Mouse (Mus musculus) embryonic facial prominence, embryonic 12.5 days (tissue): ENCODE measurements around the gene Fcrl1. TPM values are rescaled to one million over a fixed set of nuclear protein-coding genes. Genes with fewer than 3 reads are reported as not detected.

ENCODE experiments used
- ATAC-seq: fragments of 200-750 bp; cut with Nextera tagmentation; 2 replicates; pipeline ENCODE4 v1.8.0; 2017; ENCODE audit not compliant: insufficient number of reproducible peaks, insufficient read depth, low FRiP score, low TSS enrichment
- H3K27ac ChIP-seq: fragments of 300-500 bp; sonication (generic); 2 replicates; pipeline ENCODE4 v1.5.1; 2016; ENCODE audit warnings: mild to moderate bottlenecking
- H3K27me3 ChIP-seq: fragments of 300-500 bp; sonication (generic); 2 replicates; pipeline ENCODE4 v1.6.1; 2016; ENCODE audit warnings: mild to moderate bottlenecking, moderate library complexity
- H3K36me3 ChIP-seq: fragments of 300-500 bp; sonication (generic); 2 replicates; pipeline ENCODE4 v1.6.1; 2016; ENCODE audit warnings: mild to moderate bottlenecking
- H3K4me1 ChIP-seq: fragments of 300-500 bp; sonication (generic); 2 replicates; pipeline ENCODE4 v1.6.1; 2016
- H3K4me2 ChIP-seq: fragments of 300-500 bp; sonication (generic); replicated peaks from 2 replicates; pipeline ENCODE4 v1.6.1; 2016; ENCODE audit warnings: mild to moderate bottlenecking, moderate library complexity
- H3K4me3 ChIP-seq: fragments of 300-500 bp; sonication (generic); 2 replicates; pipeline ENCODE4 v1.5.1; 2016; ENCODE audit warnings: mild to moderate bottlenecking
- H3K9ac ChIP-seq: fragments of 300-500 bp; sonication (generic); 2 replicates; pipeline ENCODE4 v1.6.1; 2016; ENCODE audit warnings: mild to moderate bottlenecking, moderate library complexity
- H3K9me3 ChIP-seq: fragments of 300-500 bp; sonication (generic); 2 replicates; pipeline ENCODE4 v1.6.1; 2016; ENCODE audit warnings: mild to moderate bottlenecking, moderate library complexity
- WGBS: fragments of 180-500 bp; shearing (Covaris S2); methylation state at CpG from one replicate; pipeline ENCODE4 v1.1.7; 2016; 5-methylcytosine and 5-hydroxymethylcytosine counted together
- polyA plus RNA-seq: library from polyadenylated mRNA; unstranded; fragments of >200 nt; fragmentation: Nextera tagmentation; extraction: Ambion mirVana; gene quantifications from 2 replicates; pipeline ENCODE4 v1.2.1, GENCODE M21; 2016

Gene Fcrl1
- polyA plus RNA-seq, 1 experiment from 2014 or later = 0.14 TPM

GRCm38 (mm10) chr3:87381806-87382712 is 5.9 kb downstream of the Fcrl1 start:
- H3K4me3 ChIP-seq = no peak overlapping the region
- H3K9ac ChIP-seq = no peak overlapping the region
- no peaks in the 10 kb centered on the region for H3K4me1 ChIP-seq
- WGBS = 73% methylated on average over 7 of the region's 7 CpGs
- no peak overlapping the region for H3K27ac ChIP-seq
- no peaks in the 10 kb centered on the region for H3K9me3 ChIP-seq
- no peak for ATAC-seq
- no peaks in the 10 kb centered on the region for H3K36me3 ChIP-seq
- H3K4me2 ChIP-seq = no peak overlapping the region
- H3K27me3 ChIP-seq = no peaks in the 10 kb centered on the region

GRCm38 (mm10) chr3:87383308-87383707 is 7.1 kb downstream of the Fcrl1 start:
- Histone ChIP-seq H3K4me1 (no peaks in the 10 kb centered on the region), H3K27ac (no peak overlapping the region), H3K9me3 (no peaks in the 10 kb centered on the region), H3K9ac (no peak overlapping the region), H3K4me3 (no peak overlapping the region), H3K4me2 (no peak overlapping the region), H3K27me3 (no peaks in the 10 kb centered on the region), H3K36me3 (no peaks in the 10 kb centered on the region)
- WGBS = 92% methylated on average over 3 of the region's 3 CpGs
- ATAC-seq = no peak

- no peaks in the 10 kb centered on the region for H3K36me3 ChIP-seq
- H3K4me1 ChIP-seq = no peaks in the 10 kb centered on the region
- no peak overlapping the region for H3K9ac ChIP-seq
- no peaks in the 10 kb centered on the region for H3K27me3 ChIP-seq
- no peak overlapping the region for H3K4me3 ChIP-seq
- 87% methylated on average over 9 of the region's 9 CpGs for WGBS
- no peaks in the 10 kb centered on the region for H3K9me3 ChIP-seq
- no peak overlapping the region for H3K4me2 ChIP-seq
- no peak overlapping the region for H3K27ac ChIP-seq
- no peak for ATAC-seq
Observed at GRCm38 (mm10) chr3:87385105-87385504, 8.9 kb downstream of the Fcrl1 start.

GRCm38 (mm10) chr3:87390935-87391334 is 14.7 kb downstream of the Fcrl1 start:
- H3K36me3 ChIP-seq = no peaks in the 10 kb centered on the region
- no peak overlapping the region for H3K4me3 ChIP-seq
- no peak overlapping the region for H3K4me2 ChIP-seq
- H3K27ac ChIP-seq = no peak overlapping the region
- ATAC-seq = no peak
- H3K9ac ChIP-seq = no peak overlapping the region
- WGBS = 87% methylated on average over 1 of the region's 1 CpGs
- no peaks in the 10 kb centered on the region for H3K4me1 ChIP-seq
- no peaks in the 10 kb centered on the region for H3K9me3 ChIP-seq
- no peaks in the 10 kb centered on the region for H3K27me3 ChIP-seq

DNA sequence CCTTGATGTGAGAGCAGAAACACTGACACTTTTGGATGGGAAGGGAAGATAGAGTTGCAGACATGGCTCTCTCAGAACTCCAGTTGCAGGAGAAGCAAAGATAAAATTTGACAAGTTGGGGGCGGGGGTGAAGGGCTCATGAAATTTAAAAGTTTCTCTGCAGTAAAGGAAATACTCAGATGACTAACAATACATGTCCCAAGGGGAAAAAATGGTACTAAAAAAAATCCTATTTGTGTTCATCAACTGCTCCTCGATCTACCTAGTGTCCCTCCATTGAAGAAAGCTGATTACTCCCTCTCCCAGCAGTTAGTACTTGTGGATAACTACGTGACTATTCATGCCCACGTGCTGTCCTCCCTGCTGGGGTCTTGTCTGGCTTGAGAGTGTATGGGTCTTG is 22.6 kb downstream of the Fcrl1 start:
- Histone ChIP-seq H3K4me3 (no peak overlapping the region), H3K27ac (no peak overlapping the region), H3K36me3 (no peaks in the 10 kb centered on the region), H3K4me2 (no peak overlapping the region), H3K27me3 (no peaks in the 10 kb centered on the region), H3K9ac (no peak overlapping the region), H3K4me1 (no peaks in the 10 kb centered on the region), H3K9me3 (no peaks in the 10 kb centered on the region)
- no peak for ATAC-seq
- WGBS = 60% methylated on average over 4 of the region's 4 CpGs

DNA sequence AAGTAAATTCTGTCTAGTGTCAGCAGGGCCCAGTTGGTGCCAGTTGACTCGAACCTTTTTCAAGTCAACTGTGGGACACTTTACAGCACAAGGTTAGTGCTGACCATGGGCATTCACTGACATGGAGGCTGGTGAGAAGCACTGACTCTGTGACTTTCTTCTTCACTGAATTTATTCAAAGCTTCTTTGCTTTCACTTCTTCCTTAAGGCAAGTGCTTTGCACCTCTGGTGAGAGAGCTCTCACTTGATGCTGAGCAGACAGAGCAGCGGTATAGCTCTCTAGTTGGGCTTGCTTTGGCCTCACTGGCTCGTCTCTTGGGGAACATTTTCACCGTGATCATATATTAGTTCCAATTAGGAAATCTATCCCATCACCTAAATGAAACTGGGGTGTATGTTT is 23.7 kb downstream of the Fcrl1 start:
- H3K9ac ChIP-seq = no peak overlapping the region
- H3K27me3 ChIP-seq = no peaks in the 10 kb centered on the region
- H3K4me2 ChIP-seq = no peak overlapping the region
- ATAC-seq = no peak
- H3K36me3 ChIP-seq = no peaks in the 10 kb centered on the region
- WGBS = 81% methylated on average over 4 of the region's 4 CpGs
- no peaks in the 10 kb centered on the region for H3K9me3 ChIP-seq
- H3K4me1 ChIP-seq = no peaks in the 10 kb centered on the region
- H3K27ac ChIP-seq = no peak overlapping the region
- no peak overlapping the region for H3K4me3 ChIP-seq

- Histone ChIP-seq H3K27me3 (no peaks in the 10 kb centered on the region), H3K4me1 (no peaks in the 10 kb centered on the region), H3K27ac (no peak overlapping the region), H3K9me3 (no peaks in the 10 kb centered on the region), H3K4me3 (no peak overlapping the region), H3K9ac (no peak overlapping the region), H3K4me2 (no peak overlapping the region), H3K36me3 (no peaks in the 10 kb centered on the region)
- 58% methylated on average over 5 of the region's 5 CpGs for WGBS
- ATAC-seq = no peak
Observed at GRCm38 (mm10) chr3:87401321-87401720, 25.1 kb downstream of the Fcrl1 start.

GRCm38 (mm10) chr3:87408171-87408570 is 32.0 kb downstream of the Fcrl1 start:
- no peaks in the 10 kb centered on the region for H3K9me3 ChIP-seq
- no peak for ATAC-seq
- no peak overlapping the region for H3K9ac ChIP-seq
- H3K36me3 ChIP-seq = no peaks in the 10 kb centered on the region
- H3K4me3 ChIP-seq = no peak overlapping the region
- 20% methylated on average over 4 of the region's 4 CpGs for WGBS
- peaks cover 2% of the 10 kb centered on the region; the same call in 1 of the 2 replicates for H3K27me3 ChIP-seq
- H3K4me2 ChIP-seq = no peak overlapping the region
- H3K4me1 ChIP-seq = no peaks in the 10 kb centered on the region
- no peak overlapping the region for H3K27ac ChIP-seq

DNA sequence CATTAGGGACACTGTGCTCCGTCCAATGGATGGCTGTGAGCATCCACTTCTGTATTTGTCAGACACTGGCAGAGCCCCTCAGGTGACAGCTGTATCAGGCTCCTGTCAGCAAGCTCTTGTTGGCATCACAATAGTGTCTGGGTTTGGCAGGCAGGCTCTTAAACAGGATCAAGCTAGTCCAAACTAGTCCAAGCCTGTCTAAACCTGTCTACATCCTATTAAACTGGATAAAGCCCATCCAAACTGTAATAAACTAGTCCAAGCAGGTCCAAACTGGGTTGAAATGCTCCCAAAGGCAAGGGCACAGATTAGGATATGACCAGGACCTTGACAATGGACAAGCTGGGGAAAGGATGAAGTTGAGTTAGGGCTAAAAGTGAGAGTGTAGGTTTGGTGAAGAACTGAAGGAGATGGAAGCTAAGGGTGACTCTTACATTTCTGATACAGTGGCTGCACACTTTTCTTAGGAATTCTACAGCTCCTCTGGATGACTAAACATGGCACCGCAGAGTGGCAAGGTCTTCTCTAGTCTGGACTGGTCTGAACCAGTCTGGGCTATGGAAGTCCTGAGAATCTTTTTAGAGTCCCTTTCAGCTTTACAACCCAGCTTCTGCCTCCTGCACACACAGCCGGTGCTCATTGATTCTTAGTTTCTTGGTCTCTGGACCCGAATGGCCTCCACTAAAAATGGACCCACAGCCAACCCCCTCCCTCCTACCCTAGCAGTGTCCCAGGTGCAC is 33.2 kb downstream of the Fcrl1 start:
- ATAC-seq = no peak
- 87% methylated on average over 4 of the region's 4 CpGs for WGBS
- Histone ChIP-seq H3K36me3 (no peaks in the 10 kb centered on the region), H3K9me3 (no peaks in the 10 kb centered on the region), H3K4me2 (no peak overlapping the region), H3K9ac (no peak overlapping the region), H3K27ac (no peak overlapping the region), H3K27me3 (peaks cover 2% of the 10 kb centered on the region; the same call in 1 of the 2 replicates), H3K4me1 (no peaks in the 10 kb centered on the region), H3K4me3 (no peak overlapping the region)

DNA sequence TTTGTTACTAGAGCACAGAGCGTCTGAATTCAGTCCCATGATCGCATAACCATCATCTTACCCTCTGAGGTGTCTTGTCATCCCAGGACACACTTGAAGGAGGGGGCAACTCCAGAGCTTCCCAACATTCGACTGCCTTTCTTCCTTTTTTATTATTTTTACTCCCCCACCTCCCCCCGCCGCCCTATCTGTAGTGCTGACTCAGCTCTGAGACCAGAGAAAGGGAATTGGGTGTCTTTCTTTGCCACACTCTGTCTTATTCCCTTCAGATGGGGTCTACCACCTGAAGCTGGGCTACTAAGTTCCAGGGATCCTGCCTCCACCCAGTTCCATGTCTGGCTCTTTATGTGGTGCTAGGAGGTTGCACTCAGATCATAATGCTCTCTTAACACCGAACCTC is 34.4 kb downstream of the Fcrl1 start:
- Histone ChIP-seq H3K9ac (no peak overlapping the region), H3K27me3 (peaks cover 2% of the 10 kb centered on the region; the same call in 1 of the 2 replicates), H3K27ac (no peak overlapping the region), H3K4me3 (no peak overlapping the region), H3K36me3 (no peaks in the 10 kb centered on the region), H3K4me1 (no peaks in the 10 kb centered on the region), H3K9me3 (no peaks in the 10 kb centered on the region), H3K4me2 (0 out of 2 replicates have a peak overlapping the region, but pooled peaks have one; percentile 19)
- WGBS = 83% methylated on average over 6 of the region's 6 CpGs
- ATAC-seq = no peak

DNA sequence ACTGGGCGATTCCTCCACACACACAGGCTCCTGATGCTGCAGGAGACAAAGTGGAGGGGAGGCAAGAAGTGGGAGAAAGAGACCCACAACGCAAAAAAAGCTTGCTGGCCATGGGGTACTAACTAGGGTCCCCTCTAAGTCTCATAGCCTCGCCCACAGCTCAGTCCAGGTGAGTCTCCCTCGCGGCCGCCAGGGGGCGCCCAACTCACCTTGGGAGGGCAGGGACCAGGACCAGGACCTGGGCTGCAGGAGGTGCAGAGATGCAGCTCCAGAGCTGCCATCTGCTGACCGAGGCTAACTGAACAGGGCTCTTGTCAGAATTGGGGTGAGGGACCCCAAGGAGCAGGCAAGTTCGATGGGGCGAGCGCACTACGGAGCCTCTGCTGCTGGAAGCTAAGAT is 35.0 kb downstream of the Fcrl1 start:
- Histone ChIP-seq H3K27ac (no peak overlapping the region), H3K4me2 (0 out of 2 replicates have a peak overlapping the region, but pooled peaks have one; percentile 19), H3K9me3 (no peaks in the 10 kb centered on the region), H3K4me3 (no peak overlapping the region), H3K9ac (no peak overlapping the region), H3K27me3 (peaks cover 2% of the 10 kb centered on the region; the same call in 1 of the 2 replicates), H3K36me3 (no peaks in the 10 kb centered on the region), H3K4me1 (no peaks in the 10 kb centered on the region)
- ATAC-seq = 0 out of 2 replicates have a peak, but pooled peaks have one; percentile 47
- WGBS = 10% methylated on average over 12 of the region's 12 CpGs

GRCm38 (mm10) chr3:87420645-87421044 is 44.5 kb downstream of the Fcrl1 start:
- Histone ChIP-seq H3K9ac (no peak overlapping the region), H3K4me3 (no peak overlapping the region), H3K4me2 (no peak overlapping the region), H3K9me3 (no peaks in the 10 kb centered on the region), H3K4me1 (no peaks in the 10 kb centered on the region), H3K27me3 (no peaks in the 10 kb centered on the region), H3K27ac (no peak overlapping the region), H3K36me3 (no peaks in the 10 kb centered on the region)
- no peak for ATAC-seq
- WGBS = 64% methylated on average over 1 of the region's 1 CpGs
